ENCODE assay signal across 26 mouse cellular contexts in the genomic region with DNA sequence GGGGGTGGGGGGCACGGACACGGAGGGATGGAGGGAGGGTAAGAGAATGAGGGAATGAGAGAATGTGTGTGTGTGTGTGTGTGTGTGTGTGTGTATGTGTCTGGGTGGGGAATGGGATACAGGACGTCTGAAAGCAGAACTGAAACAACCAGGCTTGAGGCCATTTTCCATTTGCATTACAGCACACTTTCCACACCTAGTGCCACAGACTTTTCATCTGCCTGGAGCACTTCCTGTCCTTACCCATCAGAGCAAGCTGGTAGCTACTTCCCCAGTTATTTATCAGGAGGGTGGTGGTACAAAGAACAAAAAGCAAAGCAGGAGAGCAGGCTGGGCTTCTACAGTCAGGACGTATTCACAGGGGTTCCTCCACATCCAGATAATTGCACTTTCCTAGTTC. TPM values are rescaled to one million over a fixed set of nuclear protein-coding genes. Genes with fewer than 3 reads are reported as not detected.
A peak's percentile ranks its signal among the peaks of the same experiment; 100 is the strongest.
DNase-seq lines count a peak whose midpoint lies in the region; ATAC-seq and TF ChIP-seq lines count a peak whose summit lies in the region.
"Had no signal": no experiment of that assay in that cellular context is flagged by ENCODE, and none has a peak within 500 bp of the region (broad histone marks: within the 10 kb centered on the region; RNA-seq: fewer than 3 reads in every experiment).

No protein-coding gene starts in this region.

- no peak overlapping the region for H3K9ac ChIP-seq in heart, embryonic 13.5 days
- H3K9ac ChIP-seq in CH12.LX (ENCODE audit: insufficient read depth, low read depth) = no peak overlapping the region
- H3K9ac ChIP-seq: embryonic facial prominence, embryonic 13.5 days; forebrain, embryonic 15.5 days; hindbrain, embryonic 14.5 days; liver, embryonic 15.5 days; midbrain, embryonic 13.5 days; neural tube, embryonic 13.5 days had no signal

- H3K27me3 ChIP-seq in heart, embryonic 13.5 days (replicated peaks) = no peaks in the 10 kb centered on the region
- no peaks in the 10 kb centered on the region for H3K27me3 ChIP-seq in CH12.LX (replicated peaks)
- no peaks in the 10 kb centered on the region for H3K27me3 ChIP-seq in splenic B cell, adult 2 months (ENCODE audit: control insufficient read depth, insufficient read depth, low read length, poor library complexity, severe bottlenecking)
- H3K27me3 ChIP-seq: embryonic facial prominence, embryonic 13.5 days; forebrain, embryonic 15.5 days; liver, embryonic 15.5 days; midbrain, embryonic 13.5 days; neural tube, embryonic 13.5 days had no signal

- dilution Hi-C loops in CH12.LX (cut with MboI; ENCODE audit: extremely low pct_ligation_motif_present, extremely low pct_unique_long_range_greater_than_20kb, low sequenced_read_pairs) = no loop called here

- H3K36me3 ChIP-seq in heart, embryonic 13.5 days = peaks cover 27% of the 10 kb centered on the region
- H3K36me3 ChIP-seq in CH12.LX (replicated peaks in 1 of 2; ENCODE audit: control insufficient read depth in 1 of 2, insufficient read depth in 1 of 2, low read length in 1 of 2) = peaks cover 0 to 7% of the 10 kb centered on the region in 2 experiments
- no peaks in the 10 kb centered on the region for H3K36me3 ChIP-seq in splenic B cell, adult 2 months (ENCODE audit: control insufficient read depth, insufficient read depth, low read length, poor library complexity, severe bottlenecking)

- peaks cover 4% of the 10 kb centered on the region; the same call in 1 of the 2 replicates for H3K9me3 ChIP-seq in heart, embryonic 13.5 days
- no peaks in the 10 kb centered on the region for H3K9me3 ChIP-seq in CH12.LX (replicated peaks; ENCODE audit: low read length)
- H3K9me3 ChIP-seq: embryonic facial prominence, embryonic 13.5 days; forebrain, embryonic 15.5 days; G1E; liver, embryonic 15.5 days; midbrain, embryonic 13.5 days; neural tube, embryonic 13.5 days had no signal

- H3K79me2 ChIP-seq in CH12.LX (replicated peaks; ENCODE audit: control insufficient read depth, extremely low read depth, insufficient read depth, poor library complexity, severe bottlenecking) = 0 out of 2 replicates have a peak, but pooled peaks cover 2% of the 10 kb centered on the region

- TF ChIP-seq RAD21 in CH12.LX (IDR thresholded peaks at IDR 0.05; ENCODE audit: low read depth, low read length) = no peak

- 61% methylated on average over 4 of the region's 4 CpGs for WGBS in heart, embryonic 13.5 days

- in situ Hi-C loops in CH12.LX (cut with MboI; ENCODE audit: low pct_ligation_motif_present, low pct_unique_long_range_greater_than_20kb, low sequenced_read_pairs) = loop anchor here (25.0 kb wide), 1 partner anchor 390 kb away; a partner anchor contains a TSS

- H3K27ac ChIP-seq in heart, embryonic 13.5 days (replicated peaks) = peak overlapping the region; percentile 24; the same call in 1 of the 2 replicates
- no peak overlapping the region for H3K27ac ChIP-seq in CH12.LX (ENCODE audit: insufficient read depth, low read depth)
- H3K27ac ChIP-seq: embryonic facial prominence, embryonic 13.5 days; forebrain, embryonic 15.5 days; hindbrain, embryonic 14.5 days; kidney, postnatal 0 days; liver, embryonic 15.5 days; midbrain, embryonic 13.5 days; neural tube, embryonic 13.5 days had no signal

- H3K4me1 ChIP-seq in heart, embryonic 13.5 days = peaks cover 48% of the 10 kb centered on the region
- H3K4me1 ChIP-seq in CH12.LX (ENCODE audit: control insufficient read depth in 1 of 2, insufficient read depth in 2 of 2) = peaks cover 12 to 40% of the 10 kb centered on the region in 2 experiments
- H3K4me1 ChIP-seq: midbrain, embryonic 13.5 days had no signal

- no peak for ATAC-seq in heart, embryonic 13.5 days (ENCODE audit: extremely low read depth, insufficient number of reproducible peaks, low FRiP score, low TSS enrichment)
- peak; percentile 100 for ATAC-seq in granulocyte monocyte progenitor cell, adult 5-6 weeks (replicated peaks; ENCODE audit: poor library complexity, severe bottlenecking)
- ATAC-seq: forebrain, embryonic 15.5 days; midbrain, embryonic 13.5 days had no signal

- H3K4me2 ChIP-seq in heart, embryonic 13.5 days = no peak overlapping the region
- H3K4me2 ChIP-seq in CH12.LX (ENCODE audit: insufficient read depth, low read depth, poor library complexity, severe bottlenecking) = peak overlapping the region; percentile 25; the same call in 1 of the 2 replicates
- H3K4me2 ChIP-seq: embryonic facial prominence, embryonic 13.5 days; forebrain, embryonic 15.5 days; heart, embryonic 11.5 days; hindbrain, embryonic 14.5 days; liver, embryonic 15.5 days; midbrain, embryonic 13.5 days; neural tube, embryonic 13.5 days had no signal

- TF ChIP-seq CTCF in CH12.LX (conservative IDR thresholded peaks at IDR 0.05 in 1 of 2, IDR thresholded peaks at IDR 0.05 in 1 of 2; ENCODE audit: low read depth in 2 of 2, low read length in 2 of 2) = no peak

- intact Hi-C loops in heart, postnatal 36 days (cut with DNase I) = no loop called here

- H3K4me3 ChIP-seq in heart, embryonic 13.5 days = no peak overlapping the region
- H3K4me3 ChIP-seq in CH12.LX (replicated peaks in 1 of 3; ENCODE audit: low read depth in 2 of 3, low read length in 2 of 3, poor library complexity in 1 of 3) = no peak overlapping the region
- H3K4me3 ChIP-seq: embryonic facial prominence, embryonic 13.5 days; forebrain, embryonic 15.5 days; liver, embryonic 15.5 days; midbrain, embryonic 13.5 days; neural tube, embryonic 13.5 days had no signal

- peak; percentile 100 for TF ChIP-seq EP300 in CH12.LX (IDR thresholded peaks at IDR 0.05; ENCODE audit: low read length)

- no peak for DNase-seq in heart, postnatal 36 days
- peak; percentile 86 for DNase-seq in CH12.LX (ENCODE audit: extremely low read depth)
- DNase-seq in splenic B cell, adult 2 months (ENCODE audit: low read depth, low spot score) = peak; percentile 50
- DNase-seq in layer of hippocampus, adult 8-10 months (ENCODE audit: low spot score in 2 of 2) = no peak
- no peak for DNase-seq in gastrocnemius, postnatal 10 days
- DNase-seq: cerebellum, postnatal 10 days; heart, postnatal 14 days; kidney, adult 11 months; layer of hippocampus, postnatal 36 days; right cerebral cortex, postnatal 25 days; thymus, postnatal 14 days had no signal

- TF ChIP-seq POLR2A in CH12.LX (IDR thresholded peaks at IDR 0.05; ENCODE audit: low read depth, low read length) = 0 out of 2 replicates have a peak, but pooled peaks have one; percentile 22

TF ChIP-seq in CH12.LX, 34 proteins besides CTCF, POLR2A, EP300 and RAD21 (continues in another document):
- TF ChIP-seq RCOR1 (conservative IDR thresholded peaks at IDR 0.05; ENCODE audit: low read depth, low read length) = peak; percentile 99
- TF ChIP-seq HCFC1 (IDR thresholded peaks at IDR 0.05; ENCODE audit: low read depth, low read length) = no peak
- TF ChIP-seq ZKSCAN1 (IDR thresholded peaks at IDR 0.05; ENCODE audit: borderline replicate concordance, low read depth, low read length) = no peak
- TF ChIP-seq ELF1 (IDR thresholded peaks at IDR 0.05; ENCODE audit: low read depth, low read length) = peak; percentile 67
- no peak for TF ChIP-seq TBP (conservative IDR thresholded peaks at IDR 0.05; ENCODE audit: low read depth, low read length)
- no peak for TF ChIP-seq USF2 (conservative IDR thresholded peaks at IDR 0.05; ENCODE audit: low read depth, low read length)
- no peak for TF ChIP-seq ZMIZ1 (IDR thresholded peaks at IDR 0.05; ENCODE audit: low read depth, low read length)
- no peak for TF ChIP-seq PAX5 (IDR thresholded peaks at IDR 0.05; ENCODE audit: low read length)
- TF ChIP-seq ETS1 (conservative IDR thresholded peaks at IDR 0.05; ENCODE audit: low read depth, low read length) = peak; percentile 85
- TF ChIP-seq TCF12 (IDR thresholded peaks at IDR 0.05; ENCODE audit: low read depth, low read length) = peak; percentile 81; the same call in 1 of the 2 replicates
- no peak for TF ChIP-seq POLR2AphosphoS2 (IDR thresholded peaks at IDR 0.05; ENCODE audit: low read depth, low read length)
- no peak for TF ChIP-seq GABPA (IDR thresholded peaks at IDR 0.05; ENCODE audit: insufficient replicate concordance, low read depth, low read length)
- TF ChIP-seq CHD1 (IDR thresholded peaks at IDR 0.05; ENCODE audit: low read depth, low read length) = no peak
- peak; percentile 100 for TF ChIP-seq IRF4 (IDR thresholded peaks at IDR 0.05; ENCODE audit: low read depth, low read length)
- 0 out of 2 replicates have a peak, but pooled peaks have one; percentile 27 for TF ChIP-seq KAT2A (IDR thresholded peaks at IDR 0.05; ENCODE audit: insufficient replicate concordance, low read length)

RNA-seq across cellular contexts. Expression of a gene that starts 21.6 kb away (rescaled TPM):
- polyA plus RNA-seq in heart, embryonic 13.5 days (2015; fragmentation: Nextera tagmentation; extraction: Ambion mirVana) = 0.37 TPM in 1 of 2 replicates, not detected in the other
- not detected for total RNA-seq in heart, postnatal 36 days (2021)
- total RNA-seq in CH12.LX (2012; rRNA removed) (not detected in 2 replicates), CH12.LX (2014; rRNA removed) (not detected in 2 replicates)
- polyA plus RNA-seq in CH12.LX (2012; ENCODE audit: insufficient read length, low read depth) = not detected in 2 replicates
- not detected in 2 replicates for total RNA-seq in granulocyte monocyte progenitor cell, adult 5-6 weeks (2014; fragmentation: Nextera tagmentation)
- not detected in 2 replicates for total RNA-seq in granulocyte monocyte progenitor cell, adult 5-6 weeks (2017)
- total RNA-seq in layer of hippocampus, adult 8-10 months (2022) = not detected
- not detected for total RNA-seq in gastrocnemius, postnatal 10 days (2021)
- total RNA-seq: adrenal gland, postnatal 4 days; G1E; heart, postnatal 14 days; layer of hippocampus, postnatal 36 days; left cerebral cortex, postnatal 14 days had no signal
- polyA plus RNA-seq: embryonic facial prominence, embryonic 13.5 days; forebrain, embryonic 15.5 days; G1E; gonadal fat pad, adult 2 months; liver, embryonic 15.5 days; lung, embryonic 16.5 days; neural tube, embryonic 13.5 days had no signal

RNA-seq across cellular contexts. Expression of a gene that starts 40.9 kb away (rescaled TPM):
- polyA plus RNA-seq in heart, embryonic 13.5 days (2015; fragmentation: Nextera tagmentation; extraction: Ambion mirVana) = 28.4 and 28.7 TPM in 2 replicates
- 10 to 100 TPM; 47.4 to 55.9 TPM for total RNA-seq in heart, postnatal 36 days (2021)
- 9.0 and 10.0 TPM in 2 replicates for total RNA-seq in CH12.LX (2012; rRNA removed)
- 11.7 and 11.8 TPM in 2 replicates for total RNA-seq in CH12.LX (2014; rRNA removed)
- 10.2 and 15.6 TPM in 2 replicates for polyA plus RNA-seq in CH12.LX (2012; ENCODE audit: insufficient read length, low read depth)
- total RNA-seq in granulocyte monocyte progenitor cell, adult 5-6 weeks (2014; fragmentation: Nextera tagmentation) = 7.2 and 10.5 TPM in 2 replicates
- 9.2 and 12.5 TPM in 2 replicates for total RNA-seq in granulocyte monocyte progenitor cell, adult 5-6 weeks (2017)
- 10 to 100 TPM; 41.2 to 45.6 (median 41.6) TPM for total RNA-seq in layer of hippocampus, adult 8-10 months (2022)
- total RNA-seq in gastrocnemius, postnatal 10 days (2021) = 10 to 100 TPM; 51.2 to 64.1 TPM

RNA-seq across cellular contexts. Expression of a gene that starts 42.3 kb away (rescaled TPM):
- 702 and 751 TPM in 2 replicates for polyA plus RNA-seq in heart, embryonic 13.5 days (2015; fragmentation: Nextera tagmentation; extraction: Ambion mirVana)
- 100 to 1,000 TPM; 520 to 540 TPM for total RNA-seq in heart, postnatal 36 days (2021)
- total RNA-seq in CH12.LX (2012; rRNA removed) (243 and 332 TPM in 2 replicates), CH12.LX (2014; rRNA removed) (227 and 278 TPM in 2 replicates)
- polyA plus RNA-seq in CH12.LX (2012; ENCODE audit: insufficient read length, low read depth) = 681 and 693 TPM in 2 replicates
- 653 and 773 TPM in 2 replicates for total RNA-seq in granulocyte monocyte progenitor cell, adult 5-6 weeks (2014; fragmentation: Nextera tagmentation)
- 606 and 815 TPM in 2 replicates for total RNA-seq in granulocyte monocyte progenitor cell, adult 5-6 weeks (2017)
- total RNA-seq in layer of hippocampus, adult 8-10 months (2022) = 100 to 1,000 TPM; 765 to 848 (median 808) TPM
- total RNA-seq in gastrocnemius, postnatal 10 days (2021) = 100 to 1,000 TPM; 954 to 962 TPM

Comparison
In these comparisons a context has a peak if more than half of its experiments do, and no peak if none do; other contexts are left out.
1. DNase-seq: peak in CH12.LX (single experiment) and splenic B cell, adult 2 months (single experiment); none in heart, postnatal 36 days (0 of 2), layer of hippocampus, adult 8-10 months (0 of 2) and gastrocnemius, postnatal 10 days (single experiment).